Mouse (Mus musculus) liver, adult 2 months (tissue): Measurements from ENCODE around the gene St5. TPM values are rescaled to one million over a fixed set of nuclear protein-coding genes. Genes with fewer than 3 reads are reported as not detected.

Experiments used
- DNase-seq: peaks from one replicate; pipeline ENCODE4 v3.0.0-alpha.2; 2011; ENCODE audit warnings: low read depth, low spot score; ENCODE audit errors: extremely low read depth
- H3K27ac ChIP-seq: fragments of 200-500 bp; replicated peaks from 2 replicates; pipeline ENCODE4 v1.5.1; 2012; ENCODE audit warnings: low read depth, mild to moderate bottlenecking, control low read depth, inconsistent platforms, low read length; ENCODE audit not compliant: insufficient read depth
- H3K27me3 ChIP-seq: fragments of 200-500 bp; 2 replicates; pipeline ENCODE4 v1.6.1; 2012; ENCODE audit warnings: mild to moderate bottlenecking, moderate library complexity, low read length, inconsistent platforms; ENCODE audit not compliant: control insufficient read depth, insufficient read depth
- H3K36me3 ChIP-seq: fragments of 200-500 bp; 2 replicates; pipeline ENCODE4 v1.6.1; 2012; ENCODE audit warnings: low read length, inconsistent platforms; ENCODE audit not compliant: control insufficient read depth, insufficient read depth
- H3K4me1 ChIP-seq: fragments of 200-500 bp; 2 replicates; pipeline ENCODE4 v1.6.1; 2011; ENCODE audit warnings: low read length; ENCODE audit not compliant: control insufficient read depth, insufficient read depth
- H3K4me3 ChIP-seq: fragments of 200-500 bp; 2 replicates; pipeline ENCODE4 v1.5.1; 2011; ENCODE audit warnings: low read depth, mild to moderate bottlenecking, control low read depth, low read length, moderate library complexity; ENCODE audit not compliant: insufficient read depth
- H3K79me2 ChIP-seq: fragments of 200-500 bp; 2 replicates; pipeline ENCODE4 v1.6.1; 2012; ENCODE audit warnings: inconsistent platforms, mild to moderate bottlenecking, low read length, moderate library complexity; ENCODE audit not compliant: control insufficient read depth, insufficient read depth
- H3K9ac ChIP-seq: fragments of 200-500 bp; 2 replicates; pipeline ENCODE4 v1.6.1; 2012; ENCODE audit warnings: low read depth, mild to moderate bottlenecking, control low read depth, inconsistent platforms, low read length
- CTCF ChIP-seq: fragments of 200-500 bp; IDR thresholded peaks from 2 replicates; pipeline ENCODE4 v1.5.1; 2011; ENCODE audit warnings: low read depth, low read length, control low read depth
- POLR2A ChIP-seq: fragments of 200-500 bp; IDR thresholded peaks from 2 replicates; pipeline ENCODE4 v1.6.1; 2011; ENCODE audit warnings: low read length, control low read depth; ENCODE audit not compliant: insufficient read depth; ENCODE audit errors: extremely low read depth
- WGBS: fragments of 180-500 bp; shearing (Covaris S2); methylation state at CpG from one replicate; pipeline ENCODE4 v1.1.7; 2018; 5-methylcytosine and 5-hydroxymethylcytosine counted together
- polyA plus RNA-seq: library from polyadenylated mRNA; depleted of rRNA; stranded (reverse); fragments of >200 nt; gene quantifications from 2 replicates; pipeline ENCODE4 v1.2.3, GENCODE M21; 2012
- total RNA-seq: library from RNA; depleted of rRNA; stranded (reverse); fragments of >200 nt; gene quantifications from 2 replicates; pipeline ENCODE4 v1.2.3, GENCODE M21; 2014

The St5 gene
- total and polyA plus RNA-seq, 2 experiments, result 8.3 to 36.4 TPM

DNA sequence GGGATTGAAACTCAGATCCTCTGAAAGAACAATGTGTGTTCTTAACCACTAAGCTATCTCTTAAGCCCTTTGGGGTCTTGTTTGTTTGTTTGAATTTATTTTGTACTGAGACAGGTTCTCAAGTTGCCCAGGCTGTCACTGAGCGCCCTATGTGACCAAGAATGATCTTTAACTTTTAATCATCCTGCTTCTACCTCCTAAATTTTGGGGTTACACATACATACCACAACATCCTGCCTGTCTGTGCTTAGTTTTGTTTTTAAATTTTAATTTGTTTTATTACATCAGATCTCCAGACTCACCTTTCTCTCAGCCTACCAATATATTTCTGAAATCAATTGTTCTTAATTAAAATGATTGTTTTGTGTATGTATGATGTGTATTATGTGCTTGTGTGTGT lies 37.7 kb upstream of the St5 start:
- Histone ChIP-seq H3K36me3 (peaks cover 65% of the 10 kb centered on the region), H3K4me1 (no peaks in the 10 kb centered on the region), H3K4me3 (no peak overlapping the region), H3K9ac (no peak overlapping the region), H3K27me3 (no peaks in the 10 kb centered on the region), H3K27ac (no peak overlapping the region), H3K79me2 (no peaks in the 10 kb centered on the region)
- 95% methylated on average over 1 of the region's 1 CpGs for WGBS
- no peak for TF ChIP-seq POLR2A
- TF ChIP-seq CTCF, result no peak
- DNase-seq, result no peak

DNA sequence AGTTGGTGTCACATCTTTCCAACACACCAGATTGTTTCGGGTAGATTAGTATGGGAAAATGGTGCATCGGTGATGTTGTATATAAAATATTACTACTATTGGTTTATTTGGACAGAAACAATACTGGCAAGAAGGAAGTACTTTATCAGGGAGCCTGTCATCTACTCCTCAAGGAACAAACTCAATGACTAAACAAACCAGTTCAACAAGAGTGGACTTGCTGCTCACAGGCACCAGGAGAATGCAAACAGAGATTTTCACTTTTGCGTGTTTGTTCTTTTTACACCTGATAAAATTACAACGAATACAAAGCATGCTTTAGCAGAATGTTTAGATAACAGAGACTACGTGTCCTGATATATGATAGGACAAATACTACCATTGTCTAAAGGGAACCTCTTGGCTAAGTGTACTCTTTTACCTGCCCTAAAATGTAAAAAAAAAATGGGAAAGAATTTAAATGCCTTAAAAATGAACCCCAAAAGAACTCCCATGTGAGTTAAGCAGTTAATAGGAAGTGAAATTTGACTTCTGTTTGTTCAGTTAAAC lies 36.5 kb upstream of the St5 start:
- H3K9ac ChIP-seq, result no peak overlapping the region

DNA sequence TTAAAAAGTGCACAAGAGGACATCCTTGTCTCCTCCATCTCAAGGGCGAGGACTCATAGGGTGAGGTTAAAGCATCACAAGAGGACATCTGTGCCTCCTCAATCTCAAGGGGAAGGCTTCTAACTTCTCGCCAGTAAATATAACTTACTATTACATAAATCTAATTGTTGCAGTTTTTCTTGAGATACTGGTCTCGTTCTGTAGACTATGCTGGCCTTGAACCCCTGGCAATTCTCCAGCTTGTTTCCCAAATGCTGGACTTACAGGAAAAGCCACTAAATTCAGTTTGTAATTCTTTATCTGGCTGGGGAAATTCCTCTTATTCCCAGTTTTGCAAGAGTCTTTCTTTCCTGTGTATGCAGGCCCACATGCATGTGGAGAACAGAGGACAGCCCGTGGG lies 31.4 kb upstream of the St5 start:
- no peak overlapping the region for H3K27ac ChIP-seq
- H3K27me3 ChIP-seq, result no peaks in the 10 kb centered on the region
- WGBS, result 61% methylated on average over 4 of the region's 4 CpGs
- H3K9ac ChIP-seq, result no peak overlapping the region
- DNase-seq, result peak; percentile 20
- no peak overlapping the region for H3K4me3 ChIP-seq
- no peaks in the 10 kb centered on the region for H3K4me1 ChIP-seq
- no peak for TF ChIP-seq POLR2A
- H3K36me3 ChIP-seq, result peaks cover 33% of the 10 kb centered on the region
- H3K79me2 ChIP-seq, result no peaks in the 10 kb centered on the region

More for the DNA sequence above, 36.5 kb upstream of the St5 start:
- H3K4me1 ChIP-seq, result no peaks in the 10 kb centered on the region
- peaks cover 65% of the 10 kb centered on the region for H3K36me3 ChIP-seq
- no peaks in the 10 kb centered on the region for H3K79me2 ChIP-seq
- TF ChIP-seq CTCF (no peak), POLR2A (no peak)
- no peak overlapping the region for H3K4me3 ChIP-seq
- H3K27ac ChIP-seq, result no peak overlapping the region
- no peaks in the 10 kb centered on the region for H3K27me3 ChIP-seq
- 64% methylated on average over 5 of the region's 5 CpGs for WGBS
- no peak for DNase-seq

DNA sequence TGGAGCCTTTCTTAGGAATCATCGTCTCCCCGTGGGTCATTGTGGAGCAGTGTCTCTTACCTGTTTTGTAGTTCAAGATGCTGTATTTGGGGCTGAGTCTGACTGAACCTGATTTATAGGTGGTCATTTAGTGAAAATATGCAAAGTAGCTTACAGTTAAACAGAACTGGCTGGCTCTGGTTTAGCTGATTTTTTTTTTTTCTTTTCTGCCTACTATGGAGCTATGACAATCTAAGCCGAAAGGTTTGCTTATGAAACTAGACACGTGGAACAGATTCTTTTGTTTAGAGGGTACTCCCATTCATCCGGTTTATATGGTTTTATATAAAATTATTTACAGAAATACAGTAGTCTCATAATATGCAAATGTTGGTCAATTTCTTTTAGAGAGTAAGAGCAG lies 28.2 kb upstream of the St5 start, which contains the start of gene Ascl3:
Gene Ascl3, minus strand, starts transcription at position 101 of the 400 bp plus-strand sequence.
- H3K9ac ChIP-seq, result no peak within 1 kb of the TSS
- no peak for DNase-seq
- no peak for TF ChIP-seq POLR2A
- no peak for TF ChIP-seq CTCF
- 90% methylated on average over 5 of the region's 5 CpGs for WGBS
- peaks cover 10% of the 10 kb centered on the region for H3K36me3 ChIP-seq
- no peaks in the 10 kb centered on the region for H3K4me1 ChIP-seq
- no peaks in the 10 kb centered on the region for H3K79me2 ChIP-seq
- no peak within 1 kb of the TSS for H3K27ac ChIP-seq
- no peaks in the 10 kb centered on the region for H3K27me3 ChIP-seq
- no peak within 1 kb of the TSS for H3K4me3 ChIP-seq

DNA sequence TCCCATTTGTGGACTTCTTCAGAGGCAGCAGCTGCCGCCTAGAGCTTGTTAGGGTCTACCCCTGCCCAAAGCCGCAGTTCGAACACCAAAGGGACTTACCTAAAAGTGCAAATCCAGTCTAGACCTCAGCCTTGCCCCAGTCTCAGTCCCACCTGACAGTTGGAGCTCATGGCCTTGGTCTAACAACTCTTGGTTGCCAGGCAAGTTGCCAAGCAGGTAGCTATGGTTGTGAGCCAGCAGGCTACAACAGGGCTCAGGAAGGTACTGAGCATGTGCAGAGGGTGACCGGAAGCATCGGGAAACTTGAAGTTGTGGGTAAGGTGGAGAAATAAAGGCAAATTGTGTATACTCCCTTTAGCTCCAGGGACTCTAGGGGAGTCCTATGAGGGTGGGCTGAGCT lies 20.3 kb upstream of the St5 start, which contains the start of gene BC051019:
Gene BC051019, minus strand, starts transcription at position 154 of the 400 bp plus-strand sequence.
- Histone ChIP-seq H3K4me1 (no peaks in the 10 kb centered on the region), H3K9ac (no peak within 1 kb of the TSS), H3K4me3 (no peak within 1 kb of the TSS), H3K79me2 (no peaks in the 10 kb centered on the region), H3K27me3 (no peaks in the 10 kb centered on the region), H3K36me3 (no peaks in the 10 kb centered on the region), H3K27ac (no peak within 1 kb of the TSS)
- no peak for DNase-seq
- TF ChIP-seq POLR2A (no peak), CTCF (no peak)
- 93% methylated on average over 5 of the region's 5 CpGs for WGBS

DNA sequence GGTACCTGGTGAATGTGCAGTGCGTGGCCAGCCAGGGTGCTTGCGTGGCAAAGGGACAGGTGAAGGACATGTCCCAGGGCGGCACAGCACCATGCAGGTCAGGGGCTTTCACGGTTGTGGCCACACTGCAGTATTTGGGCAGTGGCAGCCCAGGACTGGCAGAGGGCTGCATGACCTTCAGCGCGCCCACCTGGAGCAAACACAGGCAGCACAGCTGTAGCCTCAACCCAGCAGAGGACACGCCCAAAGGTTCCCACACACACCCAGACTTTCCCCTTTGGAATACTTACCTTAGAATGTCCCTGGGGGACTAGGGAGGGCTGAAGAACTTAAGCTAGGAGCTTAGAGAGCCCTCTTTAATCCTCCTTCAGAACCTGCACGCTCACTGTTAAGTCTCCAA lies 19.7 kb upstream of the St5 start:
- TF ChIP-seq POLR2A (no peak), CTCF (no peak)
- H3K4me1 ChIP-seq, result no peaks in the 10 kb centered on the region
- 97% methylated on average over 8 of the region's 8 CpGs for WGBS
- no peaks in the 10 kb centered on the region for H3K79me2 ChIP-seq
- H3K4me3 ChIP-seq, result no peak overlapping the region
- H3K27ac ChIP-seq, result no peak overlapping the region
- no peak overlapping the region for H3K9ac ChIP-seq
- no peaks in the 10 kb centered on the region for H3K27me3 ChIP-seq
- DNase-seq, result no peak
- no peaks in the 10 kb centered on the region for H3K36me3 ChIP-seq
